In the genomic region with DNA sequence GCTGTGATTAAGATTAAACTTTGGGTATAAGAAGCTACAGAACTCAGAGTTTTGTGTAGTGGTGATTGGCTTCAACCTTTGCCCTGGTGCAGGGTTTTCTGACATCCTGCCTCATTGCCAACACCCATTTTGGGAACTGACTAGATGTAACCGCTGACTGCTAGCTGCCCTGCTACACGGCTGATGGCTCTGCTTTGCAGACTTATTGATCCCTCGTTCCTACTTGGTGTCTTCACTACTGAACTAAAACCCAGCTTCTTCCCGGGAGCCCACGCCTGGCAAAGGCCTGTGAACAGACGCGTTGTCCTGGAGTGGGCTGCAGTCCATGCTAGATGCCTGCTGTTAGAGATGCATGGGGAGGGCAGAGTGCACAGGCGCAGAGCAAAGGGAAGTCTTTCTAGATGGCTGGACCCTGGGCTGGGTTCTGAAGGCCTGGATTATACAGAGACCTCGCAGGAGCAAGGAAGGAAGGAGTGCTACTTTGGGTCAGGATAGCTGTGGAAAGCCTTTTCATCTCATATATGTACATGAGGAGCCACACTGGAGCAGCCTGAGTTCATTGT, we compare ENCODE assay signal across 16 mouse cellular contexts.
A peak's percentile ranks its signal among the peaks of the same experiment; 100 is the strongest.
DNase-seq lines count a peak whose midpoint lies in the region; ATAC-seq and TF ChIP-seq lines count a peak whose summit lies in the region.
"Had no signal": no experiment of that assay in that cellular context is flagged by ENCODE, and none has a peak within 500 bp of the region (broad histone marks: within the 10 kb centered on the region; RNA-seq: fewer than 3 reads in every experiment).

No protein-coding gene starts in this region.

- DNase-seq in kidney, adult 18-20 months, result peak; percentile 22
- no peak for DNase-seq in kidney, adult 8-10 months
- no peak for DNase-seq in lung, embryonic 14.5 days
- no peak for DNase-seq in lung, adult 18-20 months
- peak; percentile 64 for DNase-seq in cerebellum, adult 9-10 months
- DNase-seq in liver, postnatal 0 days, result no peak
- no peak for DNase-seq in urinary bladder, postnatal 14 days (ENCODE audit: low spot score)
- no peak for DNase-seq in ovary, adult 18-20 months (ENCODE audit: low spot score)
- DNase-seq: gastrocnemius, postnatal 10 days; heart, postnatal 4 days; midbrain, embryonic 14.5 days; right cerebral cortex, postnatal 4 days; thymus, postnatal 14 days had no signal

- H3K4me2 ChIP-seq in lung, embryonic 14.5 days, result no peak overlapping the region
- no peak overlapping the region for H3K4me2 ChIP-seq in liver, postnatal 0 days (ENCODE audit: low read depth, low read length)
- H3K4me2 ChIP-seq: heart, embryonic 12.5 days; limb, embryonic 12.5 days had no signal

- H3K9me3 ChIP-seq in lung, embryonic 14.5 days (ENCODE audit: low read depth, low read length), result no peaks in the 10 kb centered on the region
- H3K9me3 ChIP-seq in liver, postnatal 0 days (ENCODE audit: low read length), result no peaks in the 10 kb centered on the region
- H3K9me3 ChIP-seq: heart, embryonic 12.5 days; limb, embryonic 12.5 days had no signal

- 90% methylated on average over 9 of the region's 9 CpGs for WGBS in lung, embryonic 14.5 days
- WGBS in liver, postnatal 0 days (ENCODE audit: insufficient replicate concordance), result 63% methylated on average over 9 of the region's 9 CpGs

- peaks cover 26% of the 10 kb centered on the region for H3K4me1 ChIP-seq in lung, embryonic 14.5 days (ENCODE audit: insufficient read depth)
- peaks cover 34% of the 10 kb centered on the region for H3K4me1 ChIP-seq in liver, postnatal 0 days (ENCODE audit: insufficient read depth)

- no peak for TF ChIP-seq CTCF in lung, embryonic 14.5 days (IDR thresholded peaks at IDR 0.05; ENCODE audit: low read depth)
- no peak for TF ChIP-seq CTCF in liver, postnatal 0 days (IDR thresholded peaks at IDR 0.05; ENCODE audit: low read depth)

- H3K27me3 ChIP-seq in lung, embryonic 14.5 days (ENCODE audit: insufficient read depth, low read length), result no peaks in the 10 kb centered on the region
- no peaks in the 10 kb centered on the region for H3K27me3 ChIP-seq in liver, postnatal 0 days (ENCODE audit: insufficient read depth, low read length)
- H3K27me3 ChIP-seq: heart, embryonic 12.5 days; limb, embryonic 12.5 days had no signal

- TF ChIP-seq EP300 in liver, postnatal 0 days (IDR thresholded peaks at IDR 0.05; ENCODE audit: low read depth), result no peak

- ATAC-seq in lung, embryonic 14.5 days (ENCODE audit: insufficient read depth), result no peak
- no peak for ATAC-seq in liver, postnatal 0 days
- ATAC-seq: forebrain, embryonic 14.5 days had no signal

- no peaks in the 10 kb centered on the region for H3K36me3 ChIP-seq in lung, embryonic 14.5 days (ENCODE audit: insufficient read depth)
- H3K36me3 ChIP-seq in liver, postnatal 0 days (replicated peaks; ENCODE audit: insufficient read depth, low read length), result no peaks in the 10 kb centered on the region
- H3K36me3 ChIP-seq: heart, embryonic 12.5 days; limb, embryonic 12.5 days had no signal

- H3K4me3 ChIP-seq in lung, embryonic 14.5 days (ENCODE audit: low read depth, low read length), result no peak overlapping the region
- no peak overlapping the region for H3K4me3 ChIP-seq in liver, postnatal 0 days (ENCODE audit: low read depth, low read length)
- H3K4me3 ChIP-seq: heart, embryonic 12.5 days; limb, embryonic 12.5 days had no signal

- peak overlapping the region; percentile 46; the same call in 1 of the 2 replicates for H3K27ac ChIP-seq in lung, embryonic 14.5 days (ENCODE audit: low read depth)
- peak overlapping the region; percentile 30; the same call in 1 of the 2 replicates for H3K27ac ChIP-seq in liver, postnatal 0 days (ENCODE audit: low read depth)
- H3K27ac ChIP-seq: limb, embryonic 12.5 days had no signal

- no peak overlapping the region for H3K9ac ChIP-seq in lung, embryonic 14.5 days
- no peak overlapping the region for H3K9ac ChIP-seq in liver, postnatal 0 days (replicated peaks)
- H3K9ac ChIP-seq: heart, embryonic 12.5 days; limb, embryonic 12.5 days had no signal

Comparison
In these comparisons a context has a peak if more than half of its experiments do, and no peak if none do; other contexts are left out.
1. DNase-seq: peak in kidney, adult 18-20 months (single experiment) and cerebellum, adult 9-10 months (single experiment); none in kidney, adult 8-10 months (0 of 2), lung, embryonic 14.5 days (single experiment), lung, adult 18-20 months (0 of 2), liver, postnatal 0 days (single experiment), urinary bladder, postnatal 14 days (single experiment) and ovary, adult 18-20 months (single experiment).